Mouse (Mus musculus): Measurements from ENCODE around the gene Fezf2.

DNA sequence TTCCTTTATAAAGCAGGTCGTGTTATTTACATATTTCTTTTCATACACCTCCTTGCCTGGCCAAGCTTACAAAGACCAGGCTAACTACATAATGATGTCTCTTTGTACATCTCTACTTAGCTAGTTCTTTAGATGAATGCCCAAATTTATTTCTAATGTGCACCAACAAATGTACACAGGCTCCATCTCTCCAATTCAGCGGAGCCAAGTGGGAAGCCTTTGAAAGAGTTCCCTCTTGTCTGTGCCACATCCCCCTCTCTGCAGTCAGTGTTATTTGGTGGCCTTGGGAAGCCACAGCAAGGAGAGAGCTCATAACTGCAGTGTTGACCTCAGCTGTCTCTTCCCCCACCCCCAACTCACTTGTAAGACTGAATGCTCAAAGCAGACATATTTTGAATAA, 46.3 kb upstream of the Fezf2 start:
- TF ChIP-seq CTCF (IDR thresholded peaks at IDR 0.05; ENCODE audit: insufficient read depth, low read depth, low read length) = no peak
- TF ChIP-seq POLR2A (IDR thresholded peaks at IDR 0.05; ENCODE audit: insufficient read depth, low read depth, low read length) = no peak

All from olfactory bulb, adult 2 months (tissue).